Comparison of ENCODE assay signal across 28 mouse cellular contexts in the genomic region with DNA sequence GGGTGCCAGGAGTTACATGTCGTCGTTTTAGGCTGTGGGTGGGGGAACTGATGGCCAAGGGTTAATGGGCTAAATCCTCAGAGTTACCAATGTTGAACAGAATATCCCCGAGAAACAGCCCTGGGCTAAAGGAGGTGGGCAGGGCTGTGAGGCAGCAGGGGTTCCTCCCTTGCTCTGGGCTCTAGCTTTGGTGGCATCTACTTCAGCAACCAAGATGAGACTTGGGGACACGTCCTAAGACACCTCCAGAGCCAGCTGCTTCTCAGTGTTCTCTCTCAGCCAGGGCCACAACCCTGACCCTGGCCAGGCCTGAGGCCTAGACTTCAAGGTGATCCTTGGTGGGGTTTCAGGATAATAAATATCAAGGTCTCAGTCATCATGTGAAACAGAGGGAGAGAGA. TPM values are rescaled to one million over a fixed set of nuclear protein-coding genes. Genes with fewer than 3 reads are reported as not detected.
"Had no signal": no experiment of that assay in that cellular context is flagged by ENCODE, and none has a peak within 500 bp of the region (broad histone marks: within the 10 kb centered on the region; RNA-seq: fewer than 3 reads in every experiment).

No protein-coding gene starts in this region.

- H3K4me3 ChIP-seq: kidney, embryonic 15.5 days; liver, embryonic 12.5 days; liver, embryonic 15.5 days; midbrain, embryonic 12.5 days; midbrain, embryonic 15.5 days; myocyte; neural tube, embryonic 13.5 days; stomach, embryonic 15.5 days had no signal

- H3K36me3 ChIP-seq: kidney, embryonic 15.5 days; liver, embryonic 12.5 days; liver, embryonic 15.5 days; midbrain, embryonic 12.5 days; midbrain, embryonic 15.5 days; neural tube, embryonic 13.5 days; stomach, embryonic 15.5 days had no signal

- H3K27me3 ChIP-seq: kidney, embryonic 15.5 days; liver, embryonic 15.5 days; midbrain, embryonic 12.5 days; midbrain, embryonic 15.5 days; neural tube, embryonic 13.5 days; stomach, embryonic 15.5 days had no signal

- DNase-seq: kidney, adult 11 months; kidney, adult 8-10 months; kidney, postnatal 10 days; kidney, postnatal 36 days; layer of hippocampus, adult 9-11 months; liver; lung, adult 18-20 months; lung, postnatal 14 days; lung, postnatal 4 days; right cerebral cortex, adult 18-20 months; right cerebral cortex, postnatal 25 days; spleen, adult 18-20 months; thymus, adult 18-20 months; thymus, postnatal 36 days had no signal

- H3K4me2 ChIP-seq: kidney, embryonic 15.5 days; liver, embryonic 12.5 days; liver, embryonic 15.5 days; midbrain, embryonic 12.5 days; midbrain, embryonic 15.5 days; neural tube, embryonic 13.5 days; stomach, embryonic 15.5 days had no signal

- H3K9me3 ChIP-seq: kidney, embryonic 15.5 days; liver, embryonic 12.5 days; liver, embryonic 15.5 days; midbrain, embryonic 12.5 days; midbrain, embryonic 15.5 days; neural tube, embryonic 13.5 days; stomach, embryonic 15.5 days had no signal

- ATAC-seq: liver, embryonic 12.5 days; midbrain, embryonic 15.5 days had no signal

- H3K4me1 ChIP-seq: liver, embryonic 15.5 days had no signal

- H3K27ac ChIP-seq: liver, embryonic 12.5 days; liver, embryonic 15.5 days; midbrain, embryonic 12.5 days; midbrain, embryonic 15.5 days; neural tube, embryonic 13.5 days had no signal

- H3K9ac ChIP-seq: kidney, embryonic 15.5 days; liver, embryonic 12.5 days; liver, embryonic 15.5 days; midbrain, embryonic 12.5 days; midbrain, embryonic 15.5 days; neural tube, embryonic 13.5 days; stomach, embryonic 15.5 days had no signal

RNA-seq across cellular contexts. Expression of gene Sult5a1, which starts 19.4 kb away (rescaled TPM):
- total RNA-seq: left cerebral cortex, postnatal 25 days; megakaryocyte progenitor cell, adult 5-6 weeks; megakaryocyte-erythroid progenitor cell, adult 5-6 weeks; monocyte, adult 5-6 weeks; neutrophil, adult 5-6 weeks had no signal

RNA-seq across cellular contexts. Expression of gene Cpne7, which starts 21.6 kb away (rescaled TPM):
- total RNA-seq: megakaryocyte progenitor cell, adult 5-6 weeks had no signal

RNA-seq across cellular contexts. Expression of gene Dpep1, which starts 47.3 kb away (rescaled TPM):
- total RNA-seq: left cerebral cortex, adult 18-20 months; left cerebral cortex, postnatal 25 days; megakaryocyte progenitor cell, adult 5-6 weeks; megakaryocyte-erythroid progenitor cell, adult 5-6 weeks; monocyte, adult 5-6 weeks; neutrophil, adult 5-6 weeks had no signal
